Mouse (Mus musculus) CH12.LX (cell line): ENCODE results near the gene Tpst2. TPM values are rescaled to one million over a fixed set of nuclear protein-coding genes. Genes with fewer than 3 reads are reported as not detected.

Source experiments
- DNase-seq: peaks from one replicate; pipeline ENCODE4 v3.0.0-alpha.2; 2013; ENCODE audit errors: extremely low read depth
- H3K27ac ChIP-seq: 2 replicates; pipeline ENCODE4 v1.5.1; 2012; ENCODE audit warnings: low read depth, mild to moderate bottlenecking, control low read depth, moderate library complexity; ENCODE audit not compliant: insufficient read depth
- H3K27me3 ChIP-seq: replicated peaks from 2 replicates; pipeline ENCODE3; 2012; ENCODE audit warnings: inconsistent platforms
- H3K36me3 ChIP-seq, 2 experiments: replicated peaks in 1 of 2; 2 replicates each; pipeline versions ENCODE3 to v1.6.1; 2012; ENCODE audit warnings: inconsistent platforms in 1 of 2, low read length in 1 of 2, mild to moderate bottlenecking in 1 of 2, mixed read lengths in 1 of 2, moderate library complexity in 1 of 2; ENCODE audit not compliant: control insufficient read depth in 1 of 2, insufficient read depth in 1 of 2
- H3K4me1 ChIP-seq, 2 experiments: 2 replicates each; pipeline ENCODE4 v1.6.1; 2012; ENCODE audit warnings: inconsistent platforms in 1 of 2, moderate library complexity in 1 of 2; ENCODE audit not compliant: insufficient read depth in 2 of 2, control insufficient read depth in 1 of 2
- H3K4me2 ChIP-seq: 2 replicates; pipeline ENCODE4 v1.6.1; 2012; ENCODE audit warnings: low read depth, mild to moderate bottlenecking, control low read depth; ENCODE audit not compliant: poor library complexity, insufficient read depth, severe bottlenecking
- H3K4me3 ChIP-seq, 3 experiments: fragments of 150-350 bp in 1 of 3; sonication (generic) in 1 of 3; replicated peaks in 1 of 3; 2 replicates each; pipeline versions ENCODE3 to v1.5.1; 2011 to 2012; ENCODE audit warnings: low read depth in 2 of 3, low read length in 2 of 3, mild to moderate bottlenecking in 2 of 3, moderate library complexity in 2 of 3, control low read depth in 1 of 3, improper control_type of control experiment in 1 of 3, inconsistent platforms in 1 of 3, mixed read lengths in 1 of 3; ENCODE audit not compliant: poor library complexity in 1 of 3
- H3K79me2 ChIP-seq: replicated peaks from 2 replicates; pipeline ENCODE4 v1.6.1; 2012; ENCODE audit warnings: mild to moderate bottlenecking, moderate library complexity; ENCODE audit not compliant: control insufficient read depth, poor library complexity, insufficient read depth, severe bottlenecking; ENCODE audit errors: extremely low read depth
- H3K9ac ChIP-seq: 2 replicates; pipeline ENCODE4 v1.6.1; 2012; ENCODE audit warnings: low read depth, mild to moderate bottlenecking, control low read depth, moderate library complexity; ENCODE audit not compliant: insufficient read depth
- H3K9me3 ChIP-seq: replicated peaks from 2 replicates; pipeline ENCODE3; 2012; ENCODE audit warnings: low read length, inconsistent platforms, mixed read lengths
- BHLHE40 ChIP-seq: IDR thresholded peaks from 2 replicates; pipeline ENCODE4 v1.6.1; 2011; ENCODE audit warnings: mild to moderate bottlenecking, low read depth, low read length, improper control_type of control experiment
- CHD1 ChIP-seq: IDR thresholded peaks from 2 replicates; pipeline ENCODE4 v1.6.1; 2012; ENCODE audit warnings: low read depth, low read length, improper control_type of control experiment, inconsistent platforms
- CTCF ChIP-seq, 2 experiments: IDR thresholded peaks in 1 of 2; conservative IDR thresholded peaks in 1 of 2; 2 replicates each; pipeline ENCODE4 v1.5.1; 2011 to 2012; ENCODE audit warnings: low read depth in 2 of 2, low read length in 2 of 2, improper control_type of control experiment in 1 of 2, inconsistent platforms in 1 of 2, mild to moderate bottlenecking in 1 of 2, moderate library complexity in 1 of 2
- ELF1 ChIP-seq: IDR thresholded peaks from 2 replicates; pipeline ENCODE4 v1.6.1; 2014; ENCODE audit warnings: low read depth, mild to moderate bottlenecking, inconsistent platforms, low read length, improper control_type of control experiment
- EP300 ChIP-seq: IDR thresholded peaks from 2 replicates; pipeline ENCODE4 v1.6.1; 2011; ENCODE audit warnings: low read length, improper control_type of control experiment
- GABPA ChIP-seq: IDR thresholded peaks from 2 replicates; pipeline ENCODE4 v1.6.1; 2012; ENCODE audit warnings: low read depth, low read length, improper control_type of control experiment, inconsistent platforms; ENCODE audit not compliant: insufficient replicate concordance
- JUN ChIP-seq: IDR thresholded peaks from 2 replicates; pipeline ENCODE4 v1.6.1; 2011; ENCODE audit warnings: low read depth, mild to moderate bottlenecking, low read length, improper control_type of control experiment, moderate library complexity; ENCODE audit not compliant: insufficient read depth
- JUND ChIP-seq: conservative IDR thresholded peaks from 2 replicates; pipeline ENCODE4 v1.6.1; 2011; ENCODE audit warnings: low read depth, low read length, improper control_type of control experiment
- MAFK ChIP-seq: IDR thresholded peaks from 2 replicates; pipeline ENCODE4 v1.6.1; 2011; ENCODE audit warnings: low read length, improper control_type of control experiment; ENCODE audit not compliant: insufficient replicate concordance
- MAX ChIP-seq: IDR thresholded peaks from 2 replicates; pipeline ENCODE4 v1.6.1; 2011; ENCODE audit warnings: low read length, improper control_type of control experiment
- MAZ ChIP-seq: IDR thresholded peaks from 2 replicates; pipeline ENCODE4 v1.6.1; 2012; ENCODE audit warnings: low read depth, mild to moderate bottlenecking, inconsistent platforms, low read length, improper control_type of control experiment, moderate library complexity
- MEF2A ChIP-seq: IDR thresholded peaks from 2 replicates; pipeline ENCODE4 v1.6.1; 2014; ENCODE audit warnings: low read depth, mild to moderate bottlenecking, inconsistent platforms, low read length, improper control_type of control experiment, borderline replicate concordance
- MYC ChIP-seq: IDR thresholded peaks from 2 replicates; pipeline ENCODE4 v1.6.1; 2011; ENCODE audit warnings: low read depth, mild to moderate bottlenecking, improper control_type of control experiment, low read length
- PAX5 ChIP-seq: IDR thresholded peaks from 2 replicates; pipeline ENCODE4 v1.6.1; 2012; ENCODE audit warnings: low read length, inconsistent platforms, mixed read lengths
- POLR2A ChIP-seq: IDR thresholded peaks from 2 replicates; pipeline ENCODE4 v1.6.1; 2011; ENCODE audit warnings: low read depth, mild to moderate bottlenecking, improper control_type of control experiment, low read length
- RAD21 ChIP-seq: IDR thresholded peaks from 2 replicates; pipeline ENCODE4 v1.6.1; 2011; ENCODE audit warnings: low read depth, mild to moderate bottlenecking, low read length, improper control_type of control experiment, moderate library complexity
- RCOR1 ChIP-seq: conservative IDR thresholded peaks from 2 replicates; pipeline ENCODE4 v1.6.1; 2012; ENCODE audit warnings: low read depth, mild to moderate bottlenecking, inconsistent platforms, low read length, improper control_type of control experiment
- SIN3A ChIP-seq: IDR thresholded peaks from 2 replicates; pipeline ENCODE4 v1.6.1; 2012; ENCODE audit warnings: low read length, improper control_type of control experiment, inconsistent platforms
- TCF12 ChIP-seq: IDR thresholded peaks from 2 replicates; pipeline ENCODE4 v1.6.1; 2014; ENCODE audit warnings: low read depth, mild to moderate bottlenecking, inconsistent platforms, low read length, improper control_type of control experiment
- UBTF ChIP-seq: IDR thresholded peaks from 2 replicates; pipeline ENCODE4 v1.6.1; 2012; ENCODE audit warnings: low read depth, mild to moderate bottlenecking, inconsistent platforms, low read length, improper control_type of control experiment, moderate library complexity
- USF1 ChIP-seq: IDR thresholded peaks from 2 replicates; pipeline ENCODE4 v1.6.1; 2014; ENCODE audit warnings: low read depth, mild to moderate bottlenecking, inconsistent platforms, low read length, improper control_type of control experiment
- ZKSCAN1 ChIP-seq: IDR thresholded peaks from 2 replicates; pipeline ENCODE4 v1.6.1; 2012; ENCODE audit warnings: low read depth, inconsistent platforms, low read length, improper control_type of control experiment, borderline replicate concordance
- ZMIZ1 ChIP-seq: IDR thresholded peaks from 2 replicates; pipeline ENCODE4 v1.6.1; 2012; ENCODE audit warnings: low read depth, mild to moderate bottlenecking, inconsistent platforms, low read length, improper control_type of control experiment
- ZNF384 ChIP-seq: IDR thresholded peaks from 2 replicates; pipeline ENCODE4 v1.6.1; 2012; ENCODE audit warnings: low read depth, low read length, improper control_type of control experiment, inconsistent platforms
- dilution Hi-C: fragments of 300-500 bp; cut with MboI; formaldehyde crosslinking; loops from 2 replicates; pipeline ENCODE4 v1.14.3; 2020; ENCODE audit warnings: low sequenced_read_pairs; ENCODE audit not compliant: extremely low pct_unique_long_range_greater_than_20kb, extremely low pct_ligation_motif_present
- in situ Hi-C: fragments of 300-500 bp; cut with MboI; formaldehyde crosslinking; loops from 3 replicates; pipeline ENCODE4 v1.14.3; 2019; ENCODE audit warnings: low sequenced_read_pairs, low pct_ligation_motif_present, low pct_unique_long_range_greater_than_20kb, mixed read lengths
- polyA plus RNA-seq: library from polyadenylated mRNA; unstranded; fragments of >175 nt; gene quantifications from 2 replicates; pipeline ENCODE4 v1.2.1, GENCODE M21; 2012; ENCODE audit warnings: low read depth; ENCODE audit not compliant: insufficient read length
- total RNA-seq, 2 experiments: library from RNA; depleted of rRNA; stranded (reverse); fragments of 300-350 nt in 1 of 2; fragments of >200 nt in 1 of 2; gene quantifications; 2 replicates each; pipeline ENCODE4 v1.2.3; 2012 to 2014

The Tpst2 gene
- total and polyA plus RNA-seq, 3 experiments, result 12.6 to 20.7 (median 15.6) TPM

DNA sequence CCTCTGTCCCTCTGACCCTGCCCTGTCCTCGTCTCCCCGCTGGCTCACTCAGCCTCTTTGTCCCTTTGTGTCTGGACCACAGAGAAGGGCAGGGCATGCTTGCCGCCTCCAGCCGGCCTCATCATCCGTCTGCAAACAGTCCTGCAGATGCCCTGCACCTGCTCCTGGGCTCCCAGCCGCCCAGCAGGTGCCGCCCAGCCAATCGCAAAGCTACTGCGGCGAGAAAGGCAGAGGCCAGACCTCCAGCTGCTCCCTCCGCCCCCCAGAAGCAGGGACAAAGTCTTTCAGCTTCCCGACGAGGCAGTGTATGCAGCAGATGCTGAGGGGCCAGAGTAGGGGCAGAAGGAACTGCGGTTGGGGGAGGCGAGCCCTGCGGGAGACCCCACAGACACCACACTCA lies 39.1 kb upstream of the Tpst2 start:
- no peaks in the 10 kb centered on the region for H3K36me3 ChIP-seq
- no peak overlapping the region for H3K27ac ChIP-seq
- H3K9ac ChIP-seq, result no peak overlapping the region
- H3K9me3 ChIP-seq, result peaks cover 4% of the 10 kb centered on the region
- no peaks in the 10 kb centered on the region for H3K79me2 ChIP-seq
- dilution Hi-C loops, result no loop called here
- H3K27me3 ChIP-seq, result peaks cover 48% of the 10 kb centered on the region
- TF ChIP-seq USF1 (no peak), MYC (no peak), CHD1 (no peak), GABPA (no peak), ELF1 (no peak), POLR2A (no peak), TCF12 (no peak), MAFK (no peak)
- no peak overlapping the region for H3K4me2 ChIP-seq
- H3K4me1 ChIP-seq, result no peaks in the 10 kb centered on the region
- DNase-seq, result no peak
- in situ Hi-C loops, result loop anchor here (25.0 kb wide), 1 partner anchor 800 kb away; no protein-coding TSS in a partner anchor
- no peak overlapping the region for H3K4me3 ChIP-seq

DNA sequence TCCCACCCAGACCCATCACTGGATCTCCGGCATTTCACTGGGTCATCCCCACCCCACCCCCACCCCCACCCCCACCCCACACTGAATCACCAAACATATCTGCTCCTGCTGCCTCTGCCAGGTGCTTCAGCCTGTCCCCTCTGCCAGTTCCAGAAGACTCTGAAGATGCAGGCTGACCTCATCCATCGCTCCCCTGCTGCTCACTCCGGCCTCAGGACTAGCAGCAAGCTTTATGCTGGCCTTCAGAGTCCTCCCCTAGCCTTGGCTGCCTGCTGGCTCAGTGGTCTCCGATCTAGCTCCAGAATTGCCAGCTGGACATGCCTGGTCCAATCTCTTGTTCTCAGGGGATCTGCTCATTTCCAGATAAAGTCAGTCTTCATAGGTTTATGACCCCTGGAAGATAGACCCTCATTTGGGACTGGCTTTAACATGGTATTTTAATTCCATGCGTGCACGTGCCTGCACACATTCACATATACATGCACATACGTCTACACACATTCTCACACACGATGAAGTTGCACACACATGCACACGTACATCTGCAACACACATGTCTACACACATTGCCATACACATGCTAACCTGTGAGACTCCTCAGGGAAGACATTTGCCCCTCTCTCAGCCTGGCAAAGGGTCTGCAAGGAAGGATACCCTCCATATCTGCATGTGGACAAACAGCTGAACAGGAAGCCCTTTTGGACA lies 38.5 kb upstream of the Tpst2 start:
- no peaks in the 10 kb centered on the region for H3K79me2 ChIP-seq
- H3K36me3 ChIP-seq, result no peaks in the 10 kb centered on the region
- in situ Hi-C loops (loop anchor here (25.0 kb wide), 1 partner anchor 799 kb away; no protein-coding TSS in a partner anchor), dilution Hi-C loops (no loop called here)
- H3K27me3 ChIP-seq, result peaks cover 49% of the 10 kb centered on the region
- H3K27ac ChIP-seq, result no peak overlapping the region
- H3K4me1 ChIP-seq, result no peaks in the 10 kb centered on the region
- no peak overlapping the region for H3K4me3 ChIP-seq
- TF ChIP-seq POLR2A, result no peak
- TF ChIP-seq, all 38 proteins: peak for 0
- Histone ChIP-seq H3K9me3 (peaks cover 10% of the 10 kb centered on the region), H3K9ac (no peak overlapping the region), H3K4me2 (no peak overlapping the region)
- no peak for DNase-seq

DNA sequence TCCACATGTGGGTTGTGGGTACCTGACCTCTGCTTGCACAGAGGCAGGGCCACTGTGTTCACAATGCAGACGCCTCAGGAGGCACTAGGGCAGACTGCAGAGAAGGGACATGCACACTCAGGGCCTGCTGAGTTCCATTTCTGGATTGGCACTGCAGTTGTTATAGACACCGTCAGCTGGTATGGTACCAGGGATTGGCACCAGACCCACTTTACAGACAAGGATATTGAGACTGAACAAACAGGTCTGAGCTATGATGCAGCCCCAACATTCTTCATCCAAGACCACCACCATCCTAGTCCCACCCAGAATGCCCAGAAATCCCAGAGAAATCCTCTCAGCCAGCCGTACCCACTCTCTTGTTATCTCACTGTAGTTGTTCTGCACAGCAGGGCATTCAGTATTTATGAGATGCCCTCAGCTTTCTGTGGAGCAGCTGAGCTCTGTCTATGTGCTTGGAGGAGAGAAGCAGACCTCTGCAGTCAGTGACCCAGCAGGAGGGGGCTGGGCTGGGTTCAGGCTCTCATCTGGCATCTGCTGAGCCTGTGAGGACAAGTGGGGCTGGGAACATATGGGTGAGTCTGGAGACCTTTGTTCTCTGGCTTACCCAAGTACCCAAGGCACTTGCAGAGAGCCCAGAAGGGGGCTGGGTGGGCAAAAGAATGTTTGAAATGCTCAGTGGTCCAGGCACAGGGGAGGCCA lies 37.6 kb upstream of the Tpst2 start:
- H3K4me1 ChIP-seq, result no peaks in the 10 kb centered on the region
- in situ Hi-C loops, result loop anchor here (25.0 kb wide), 1 partner anchor 798 kb away; no protein-coding TSS in a partner anchor
- peaks cover 9% of the 10 kb centered on the region for H3K9me3 ChIP-seq
- H3K27me3 ChIP-seq, result peaks cover 49% of the 10 kb centered on the region
- H3K36me3 ChIP-seq, result no peaks in the 10 kb centered on the region
- dilution Hi-C loops, result no loop called here
- no peak overlapping the region for H3K4me3 ChIP-seq
- H3K79me2 ChIP-seq, result no peaks in the 10 kb centered on the region
- DNase-seq, result no peak
- no peak overlapping the region for H3K4me2 ChIP-seq
- TF ChIP-seq ZNF384, result no peak
- no peak for TF ChIP-seq MAZ
- no peak for TF ChIP-seq JUN
- no peak for TF ChIP-seq EP300
- TF ChIP-seq CHD1, result no peak
- TF ChIP-seq BHLHE40, result no peak
- TF ChIP-seq MAX, result no peak
- TF ChIP-seq JUND, result no peak
- no peak for TF ChIP-seq POLR2A
- no peak for TF ChIP-seq PAX5
- TF ChIP-seq RCOR1, result no peak
- no peak for TF ChIP-seq ZKSCAN1
- no peak for TF ChIP-seq SIN3A
- TF ChIP-seq RAD21, result no peak
- TF ChIP-seq CTCF (conservative IDR thresholded peaks at IDR 0.05 in 1 of 2, IDR thresholded peaks at IDR 0.05 in 1 of 2; ENCODE audit: low read depth in 2 of 2, low read length in 2 of 2), result no peak
- no peak for TF ChIP-seq ELF1
- no peak for TF ChIP-seq MEF2A
- TF ChIP-seq UBTF, result no peak
- no peak for TF ChIP-seq ZMIZ1
- H3K9ac ChIP-seq, result no peak overlapping the region
- H3K27ac ChIP-seq, result no peak overlapping the region
